Mouse (Mus musculus) hematopoietic stem cell, adult 5-6 weeks (primary cell): ENCODE data around the gene Dld. TPM values are rescaled to one million over a fixed set of nuclear protein-coding genes. Genes with fewer than 3 reads are reported as not detected.

Experiments
- total RNA-seq: library from RNA; stranded (forward); fragments of 172-1452, 232-1000 nt; gene quantifications from 2 replicates; pipeline ENCODE4 v1.2.3, GENCODE M21; 2017

Gene Dld
- total RNA-seq, 1 experiment from 2014 or later: 132 TPM

Other genes starting within 250 kb of the Dld start
- gene Gm6993, start 110.7 kb downstream of the Dld start, total RNA-seq: not detected in 2 replicates
- gene Lamb1, start 86.2 kb downstream of the Dld start, total RNA-seq: not detected in 2 replicates
- gene Slc26a3, start 39.4 kb upstream of the Dld start, total RNA-seq: not detected in 2 replicates
- 9.4 and 9.7 TPM in 2 replicates for gene Cbll1, start 148.2 kb upstream of the Dld start, total RNA-seq
- not detected in 2 replicates for gene Slc26a4, start 208.5 kb upstream of the Dld start, total RNA-seq